Mouse (Mus musculus) forebrain, embryonic 14.5 days (tissue): ENCODE measurements around the gene Atg101. TPM values are rescaled to one million over a fixed set of nuclear protein-coding genes. Genes with fewer than 3 reads are reported as not detected.

Experiments
- ATAC-seq: fragments of 200-750 bp; cut with Nextera tagmentation; 2 replicates; pipeline ENCODE4 v1.8.0; 2017; ENCODE audit warnings: mild to moderate bottlenecking, moderate library complexity
- DNase-seq: peaks from one replicate; pipeline ENCODE4 v3.0.0-alpha.2; 2015; ENCODE audit warnings: low spot score
- H3K27ac ChIP-seq: fragments of 300-500 bp; sonication (generic); 2 replicates; pipeline ENCODE4 v1.5.1; 2014; ENCODE audit warnings: low read depth, mild to moderate bottlenecking, control low read depth, low read length, moderate library complexity
- H3K27me3 ChIP-seq: fragments of 300-500 bp; sonication (generic); replicated peaks from 2 replicates; pipeline ENCODE4 v1.6.1; 2014; ENCODE audit warnings: low read length, control low read depth, mixed read lengths; ENCODE audit not compliant: control insufficient read depth, insufficient read depth
- H3K36me3 ChIP-seq: fragments of 300-500 bp; sonication (generic); 2 replicates; pipeline ENCODE4 v1.6.1; 2014; ENCODE audit warnings: low read length, control low read depth; ENCODE audit not compliant: control insufficient read depth, insufficient read depth
- H3K4me1 ChIP-seq: fragments of 300-500 bp; sonication (generic); 2 replicates; pipeline ENCODE4 v1.6.1; 2014; ENCODE audit warnings: antibody characterized with exemption, low read length, control low read depth; ENCODE audit not compliant: control insufficient read depth, insufficient read depth
- H3K4me2 ChIP-seq: fragments of 300-500 bp; sonication (generic); 2 replicates; pipeline ENCODE4 v1.6.1; 2014; ENCODE audit warnings: mild to moderate bottlenecking, control low read depth, low read length
- H3K4me3 ChIP-seq: fragments of 300-500 bp; sonication (generic); 2 replicates; pipeline ENCODE4 v1.5.1; 2014; ENCODE audit warnings: low read depth, low read length, control low read depth
- H3K9ac ChIP-seq: fragments of 300-500 bp; sonication (generic); 2 replicates; pipeline ENCODE4 v1.6.1; 2014; ENCODE audit warnings: mild to moderate bottlenecking, low read length, control low read depth, moderate library complexity
- H3K9me3 ChIP-seq: fragments of 300-500 bp; sonication (generic); replicated peaks from 2 replicates; pipeline ENCODE4 v1.6.1; 2016; ENCODE audit warnings: low read length, control low read depth, mixed read lengths; ENCODE audit not compliant: control insufficient read depth
- WGBS: fragments of 180-500 bp; shearing (Covaris S2); extraction: QIAGEN DNeasy Blood & Tissue Kit; methylation state at CpG from one replicate; pipeline ENCODE4 v1.1.7; 2014; 5-methylcytosine and 5-hydroxymethylcytosine counted together
- polyA plus RNA-seq: library from polyadenylated mRNA; unstranded; fragments of >200 nt; fragmentation: Nextera tagmentation; extraction: Ambion mirVana; gene quantifications from 2 replicates; pipeline ENCODE4 v1.2.1, GENCODE M21; 2014

Atg101 gene
- polyA plus RNA-seq, 1 experiment from 2014 or later: 83.1 TPM

- DNase-seq: no peak
- no peaks in the 10 kb centered on the region for H3K4me1 ChIP-seq
- no peak for ATAC-seq
- no peak overlapping the region for H3K27ac ChIP-seq
- H3K36me3 ChIP-seq: no peaks in the 10 kb centered on the region
- no peaks in the 10 kb centered on the region for H3K27me3 ChIP-seq
- no peak overlapping the region for H3K4me3 ChIP-seq
- 89% methylated on average over 14 of the region's 14 CpGs for WGBS
- H3K9me3 ChIP-seq: no peaks in the 10 kb centered on the region
- no peak overlapping the region for H3K4me2 ChIP-seq
- H3K9ac ChIP-seq: no peak overlapping the region
Measured at GRCm38 (mm10) chr15:101299480-101299960, 15.4 kb downstream of the Atg101 start.

DNA sequence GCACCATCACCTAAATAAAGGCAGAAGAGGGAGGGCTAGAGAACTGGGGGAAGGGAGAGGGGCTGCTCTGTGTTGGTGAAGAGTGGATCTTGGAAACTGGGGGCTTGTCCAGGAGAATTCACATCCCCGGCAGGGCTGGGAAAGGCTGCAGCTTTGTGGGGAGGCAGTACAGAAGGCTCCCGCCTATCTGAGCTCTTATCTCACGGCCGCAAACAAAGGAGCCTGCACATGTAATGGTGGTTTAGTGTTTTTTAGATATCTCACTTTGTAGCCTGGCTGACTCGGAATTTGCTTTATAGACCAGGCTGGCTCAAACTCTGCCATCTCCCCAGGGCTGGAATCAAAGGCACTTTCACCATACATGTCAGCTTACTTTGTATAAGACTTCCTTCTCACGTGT is 16.1 kb downstream of the Atg101 start:
- WGBS: 67% methylated on average over 6 of the region's 6 CpGs
- no peaks in the 10 kb centered on the region for H3K27me3 ChIP-seq
- no peak overlapping the region for H3K4me3 ChIP-seq
- no peaks in the 10 kb centered on the region for H3K9me3 ChIP-seq
- H3K36me3 ChIP-seq: no peaks in the 10 kb centered on the region
- H3K9ac ChIP-seq: no peak overlapping the region
- H3K4me1 ChIP-seq: no peaks in the 10 kb centered on the region
- DNase-seq: no peak
- H3K27ac ChIP-seq: no peak overlapping the region
- ATAC-seq: no peak
- H3K4me2 ChIP-seq: no peak overlapping the region

- no peak for ATAC-seq
Measured at GRCm38 (mm10) chr15:101302201-101302600, 18.1 kb downstream of the Atg101 start.

GRCm38 (mm10) chr15:101303830-101304229 is 19.8 kb downstream of the Atg101 start:
- H3K4me3 ChIP-seq: no peak overlapping the region
- H3K27ac ChIP-seq: no peak overlapping the region
- H3K9me3 ChIP-seq: no peaks in the 10 kb centered on the region
- H3K4me2 ChIP-seq: no peak overlapping the region
- no peaks in the 10 kb centered on the region; the same call in 1 of the 2 replicates for H3K4me1 ChIP-seq
- H3K9ac ChIP-seq: no peak overlapping the region
- no peak for ATAC-seq
- WGBS: 85% methylated on average over 4 of the region's 4 CpGs
- DNase-seq: no peak
- no peaks in the 10 kb centered on the region for H3K36me3 ChIP-seq
- no peaks in the 10 kb centered on the region for H3K27me3 ChIP-seq

More at GRCm38 (mm10) chr15:101302201-101302600, 18.1 kb downstream of the Atg101 start:
- no peaks in the 10 kb centered on the region for H3K9me3 ChIP-seq
- no peak for DNase-seq
- H3K4me1 ChIP-seq: no peaks in the 10 kb centered on the region
- no peak overlapping the region for H3K9ac ChIP-seq
- no peaks in the 10 kb centered on the region for H3K36me3 ChIP-seq
- H3K4me2 ChIP-seq: no peak overlapping the region
- no peak overlapping the region for H3K4me3 ChIP-seq
- H3K27me3 ChIP-seq: no peaks in the 10 kb centered on the region
- H3K27ac ChIP-seq: no peak overlapping the region
- WGBS: 76% methylated on average over 3 of the region's 3 CpGs

- Histone ChIP-seq H3K36me3 (no peaks in the 10 kb centered on the region), H3K4me3 (no peak overlapping the region), H3K4me1 (peaks cover 3% of the 10 kb centered on the region; the same call in 1 of the 2 replicates), H3K4me2 (no peak overlapping the region), H3K9me3 (no peaks in the 10 kb centered on the region), H3K9ac (no peak overlapping the region), H3K27me3 (no peaks in the 10 kb centered on the region), H3K27ac (no peak overlapping the region)
- DNase-seq: no peak
- WGBS: 87% methylated on average over 4 of the region's 4 CpGs
- no peak for ATAC-seq
Measured at GRCm38 (mm10) chr15:101306459-101306858, 22.4 kb downstream of the Atg101 start.

GRCm38 (mm10) chr15:101308440-101309348 is 24.6 kb downstream of the Atg101 start:
- H3K9ac ChIP-seq: no peak overlapping the region
- 63% methylated on average over 13 of the region's 13 CpGs for WGBS

GRCm38 (mm10) chr15:101309493-101309892 is 25.4 kb downstream of the Atg101 start:
- no peak overlapping the region for H3K27ac ChIP-seq
- ATAC-seq: no peak
- H3K4me2 ChIP-seq: no peak overlapping the region

More at GRCm38 (mm10) chr15:101308440-101309348, 24.6 kb downstream of the Atg101 start:
- no peaks in the 10 kb centered on the region for H3K9me3 ChIP-seq
- ATAC-seq (no peak), DNase-seq (no peak)
- no peak overlapping the region for H3K4me2 ChIP-seq
- no peaks in the 10 kb centered on the region for H3K27me3 ChIP-seq
- peaks cover 3% of the 10 kb centered on the region; the same call in 1 of the 2 replicates for H3K4me1 ChIP-seq
- no peaks in the 10 kb centered on the region for H3K36me3 ChIP-seq
- no peak overlapping the region for H3K4me3 ChIP-seq
- no peak overlapping the region for H3K27ac ChIP-seq

GRCm38 (mm10) chr15:101311087-101311770 is 27.2 kb downstream of the Atg101 start:
- DNase-seq (no peak), ATAC-seq (no peak)
- Histone ChIP-seq H3K4me2 (no peak overlapping the region), H3K9ac (no peak overlapping the region), H3K4me3 (no peak overlapping the region), H3K27ac (no peak overlapping the region), H3K4me1 (peaks cover 4% of the 10 kb centered on the region; the same call in 1 of the 2 replicates), H3K27me3 (no peaks in the 10 kb centered on the region), H3K9me3 (no peaks in the 10 kb centered on the region), H3K36me3 (no peaks in the 10 kb centered on the region)
- WGBS: 62% methylated on average over 14 of the region's 15 CpGs

More at GRCm38 (mm10) chr15:101309493-101309892, 25.4 kb downstream of the Atg101 start:
- Histone ChIP-seq H3K4me3 (no peak overlapping the region), H3K27me3 (no peaks in the 10 kb centered on the region), H3K4me1 (peaks cover 3% of the 10 kb centered on the region; the same call in 1 of the 2 replicates), H3K9ac (no peak overlapping the region), H3K9me3 (no peaks in the 10 kb centered on the region), H3K36me3 (no peaks in the 10 kb centered on the region)
- 41% methylated on average over 5 of the region's 5 CpGs for WGBS
- no peak for DNase-seq
